Mouse (Mus musculus): ENCODE data around the gene Atg9a. TPM values are rescaled to one million over a fixed set of nuclear protein-coding genes. Genes with fewer than 3 reads are reported as not detected.

Gene Atg9a
- total and polyA plus RNA-seq, 3 experiments, result 7.8 to 26.1 TPM; not detected in 1

DNA sequence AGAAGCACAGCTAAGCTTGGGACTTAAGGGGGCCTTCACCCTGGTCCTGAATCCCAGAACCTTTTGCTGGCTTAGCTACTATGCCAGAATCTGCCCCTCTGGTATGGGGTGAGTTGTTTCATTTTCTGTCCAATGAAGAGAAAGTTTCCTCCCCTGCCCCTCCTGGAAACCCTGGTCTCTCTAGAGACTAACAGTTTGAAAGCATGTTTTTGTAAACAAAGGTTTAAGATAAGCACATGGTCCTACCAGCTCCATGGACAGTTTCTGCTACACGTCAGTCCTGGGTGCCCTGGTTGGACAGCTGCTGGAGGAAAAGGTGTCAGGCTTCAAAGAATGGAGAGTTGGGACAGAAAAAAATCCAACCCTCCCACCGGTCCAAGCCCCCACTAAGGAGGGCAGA lies 1.4 kb downstream of the Atg9a start:
- peak; percentile 45; the same call in 1 of the 2 replicates for TF ChIP-seq SIN3A (IDR thresholded peaks at IDR 0.05; ENCODE audit: low read length)
- no peak for TF ChIP-seq BHLHE40 (IDR thresholded peaks at IDR 0.05; ENCODE audit: borderline replicate concordance, low read depth, low read length)
- TF ChIP-seq MAX (IDR thresholded peaks at IDR 0.05; ENCODE audit: low read length), result peak; percentile 69
- TF ChIP-seq MXI1 (IDR thresholded peaks at IDR 0.05; ENCODE audit: low read depth, low read length), result peak; percentile 40; the same call in 1 of the 2 replicates
- TF ChIP-seq TAL1 (IDR thresholded peaks at IDR 0.05; ENCODE audit: low read length), result peak; percentile 31
- no peak for TF ChIP-seq JUND (IDR thresholded peaks at IDR 0.05; ENCODE audit: low read depth, low read length)
- peaks cover 9% of the 10 kb centered on the region for H3K79me2 ChIP-seq (ENCODE audit: control insufficient read depth, insufficient read depth, low read length, poor library complexity)
- no peak overlapping the region for H3K9ac ChIP-seq (ENCODE audit: control insufficient read depth, low read depth, low read length, poor library complexity, severe bottlenecking)
- no peaks in the 10 kb centered on the region for H3K27me3 ChIP-seq (ENCODE audit: control insufficient read depth in 1 of 2, insufficient read depth in 2 of 2, low read length in 2 of 2)
- H3K4me1 ChIP-seq (ENCODE audit: control insufficient read depth in 1 of 2, insufficient read depth in 2 of 2, low read length in 2 of 2), result peaks cover 3 to 32% of the 10 kb centered on the region in 2 experiments; a peak in 3 of 4 replicates
- peaks cover 0 to 31% of the 10 kb centered on the region in 2 experiments; a peak in 2 of 4 replicates for H3K36me3 ChIP-seq (ENCODE audit: control insufficient read depth in 1 of 2, insufficient read depth in 2 of 2, low read length in 2 of 2)
- no peak overlapping the region for H3K27ac ChIP-seq (ENCODE audit: control insufficient read depth, low read depth, low read length)
- DNase-seq (ENCODE audit: low read depth, low spot score), result peak; percentile 20
- no peaks in the 10 kb centered on the region for H3K9me3 ChIP-seq (replicated peaks; ENCODE audit: insufficient read depth, low read length)
- no peak overlapping the region for H3K4me3 ChIP-seq (ENCODE audit: control insufficient read depth in 1 of 2, insufficient read depth in 1 of 2, low read depth in 2 of 2, low read length in 2 of 2)

DNA sequence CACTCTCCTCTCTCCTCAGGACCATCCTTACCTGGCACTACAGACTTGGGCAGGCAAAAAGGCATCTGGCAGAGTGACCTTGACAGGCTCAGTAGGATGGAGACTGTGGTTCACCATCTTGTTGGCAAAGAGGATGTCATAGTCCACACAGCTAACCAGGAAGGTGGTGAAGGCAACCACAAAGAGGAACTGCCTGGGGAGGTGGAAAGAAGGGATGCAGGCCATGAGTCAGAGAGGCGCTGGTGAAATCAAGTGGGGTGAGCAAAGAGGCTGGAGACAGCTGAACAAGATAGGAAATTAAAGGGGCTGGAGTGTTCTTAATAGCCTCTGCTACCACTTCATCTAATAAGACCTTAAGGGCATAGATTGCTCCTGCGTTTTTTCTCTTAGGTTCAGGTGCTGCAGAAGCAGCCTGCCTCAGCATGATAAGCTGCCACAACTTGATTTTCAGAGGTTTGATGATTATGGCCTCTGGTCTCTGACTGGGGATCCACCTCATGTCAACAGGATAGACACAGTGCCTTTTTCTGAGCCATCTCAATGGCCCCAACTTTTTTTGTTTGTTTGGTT lies 4.0 kb downstream of the Atg9a start:
- Histone ChIP-seq H3K27ac (ENCODE audit: control insufficient read depth, low read depth, low read length) (peak overlapping the region; percentile 59), H3K9me3 (replicated peaks; ENCODE audit: insufficient read depth, low read length) (no peaks in the 10 kb centered on the region), H3K4me1 (ENCODE audit: control insufficient read depth in 1 of 2, insufficient read depth in 2 of 2, low read length in 2 of 2) (peaks cover 3 to 29% of the 10 kb centered on the region in 2 experiments; a peak in 3 of 4 replicates), H3K4me3 (ENCODE audit: control insufficient read depth in 1 of 2, insufficient read depth in 1 of 2, low read depth in 2 of 2, low read length in 2 of 2) (no peak overlapping the region), H3K27me3 (ENCODE audit: control insufficient read depth in 1 of 2, insufficient read depth in 2 of 2, low read length in 2 of 2) (no peaks in the 10 kb centered on the region), H3K9ac (ENCODE audit: control insufficient read depth, low read depth, low read length, poor library complexity, severe bottlenecking) (no peak overlapping the region), H3K79me2 (ENCODE audit: control insufficient read depth, insufficient read depth, low read length, poor library complexity) (peaks cover 9% of the 10 kb centered on the region), H3K36me3 (ENCODE audit: control insufficient read depth in 1 of 2, insufficient read depth in 2 of 2, low read length in 2 of 2) (peaks cover 0 to 26% of the 10 kb centered on the region in 2 experiments; a peak in 2 of 4 replicates)
- peak; percentile 94 for DNase-seq (ENCODE audit: low read depth, low spot score)
- TF ChIP-seq MXI1 (IDR thresholded peaks at IDR 0.05; ENCODE audit: low read depth, low read length), result peak; percentile 53
- TF ChIP-seq TAL1 (IDR thresholded peaks at IDR 0.05; ENCODE audit: low read length), result peak; percentile 78
- no peak for TF ChIP-seq MYB (IDR thresholded peaks at IDR 0.05; ENCODE audit: low read depth, low read length)
- no peak for TF ChIP-seq USF1 (IDR thresholded peaks at IDR 0.05; ENCODE audit: low read depth, low read length)
- TF ChIP-seq ZC3H11A (IDR thresholded peaks at IDR 0.05; ENCODE audit: low read depth, low read length), result no peak
- 0 out of 2 replicates have a peak, but pooled peaks have one; percentile 44 for TF ChIP-seq MAZ (IDR thresholded peaks at IDR 0.05; ENCODE audit: low read depth, low read length)
- TF ChIP-seq BHLHE40 (IDR thresholded peaks at IDR 0.05; ENCODE audit: borderline replicate concordance, low read depth, low read length), result no peak
- no peak for TF ChIP-seq KAT2A (conservative IDR thresholded peaks at IDR 0.05; ENCODE audit: low read depth, low read length)
- no peak for TF ChIP-seq RAD21 (IDR thresholded peaks at IDR 0.05; ENCODE audit: low read depth, low read length)
- TF ChIP-seq NELFE (IDR thresholded peaks at IDR 0.05; ENCODE audit: low read depth, low read length), result no peak
- no peak for TF ChIP-seq SMC3 (IDR thresholded peaks at IDR 0.05; ENCODE audit: low read depth, low read length)
- TF ChIP-seq GABPA (IDR thresholded peaks at IDR 0.05; ENCODE audit: low read depth, low read length), result no peak
- TF ChIP-seq E2F4 (IDR thresholded peaks at IDR 0.05; ENCODE audit: borderline replicate concordance, low read depth, low read length), result no peak
- no peak for TF ChIP-seq POLR2AphosphoS5 (IDR thresholded peaks at IDR 0.05; ENCODE audit: borderline replicate concordance, low read depth, low read length)
- no peak for TF ChIP-seq ZNF384 (IDR thresholded peaks at IDR 0.05; ENCODE audit: low read depth, low read length)
- TF ChIP-seq NRF1 (IDR thresholded peaks at IDR 0.05; ENCODE audit: insufficient read depth, low read depth, low read length, poor library complexity, severe bottlenecking), result no peak
- peak; percentile 29; the same call in 1 of the 2 replicates for TF ChIP-seq TCF12 (IDR thresholded peaks at IDR 0.05; ENCODE audit: low read depth, low read length)
- TF ChIP-seq ETS1 (IDR thresholded peaks at IDR 0.05; ENCODE audit: low read depth, low read length), result peak; percentile 88
- TF ChIP-seq MEF2A (IDR thresholded peaks at IDR 0.05; ENCODE audit: extremely low read depth, insufficient replicate concordance, low read depth, low read length, poor library complexity, severe bottlenecking), result no peak
- no peak for TF ChIP-seq UBTF (IDR thresholded peaks at IDR 0.05; ENCODE audit: borderline replicate concordance, insufficient read depth, low read depth, low read length)
- TF ChIP-seq MAX (IDR thresholded peaks at IDR 0.05; ENCODE audit: low read length), result peak; percentile 42; the same call in 1 of the 2 replicates
- TF ChIP-seq RCOR1 (IDR thresholded peaks at IDR 0.05; ENCODE audit: low read depth, low read length), result peak; percentile 55; the same call in 1 of the 2 replicates
- no peak for TF ChIP-seq POLR2A (IDR thresholded peaks at IDR 0.05; ENCODE audit: control insufficient read depth in 1 of 2, insufficient read depth in 1 of 2, low read depth in 1 of 2, low read length in 2 of 2, poor library complexity in 1 of 2)
- TF ChIP-seq ZMIZ1 (IDR thresholded peaks at IDR 0.05; ENCODE audit: low read depth, low read length), result no peak
- no peak for TF ChIP-seq MAFK (IDR thresholded peaks at IDR 0.05; ENCODE audit: borderline replicate concordance, low read depth, low read length)
- TF ChIP-seq POLR2AphosphoS2 (IDR thresholded peaks at IDR 0.05; ENCODE audit: low read length), result no peak
- TF ChIP-seq ELF1 (IDR thresholded peaks at IDR 0.05; ENCODE audit: low read depth, low read length), result peak; percentile 49; the same call in 1 of the 2 replicates
- no peak for TF ChIP-seq CHD2 (IDR thresholded peaks at IDR 0.05; ENCODE audit: low read length)
